Mouse (Mus musculus): ENCODE results near the gene Cul4a.

The Cul4a gene

GRCm38 (mm10) chr8:13132220-13132619, 26.8 kb downstream of the Cul4a start:
- peak; percentile 30 for DNase-seq (ENCODE audit: low read depth, low spot score)

DNA sequence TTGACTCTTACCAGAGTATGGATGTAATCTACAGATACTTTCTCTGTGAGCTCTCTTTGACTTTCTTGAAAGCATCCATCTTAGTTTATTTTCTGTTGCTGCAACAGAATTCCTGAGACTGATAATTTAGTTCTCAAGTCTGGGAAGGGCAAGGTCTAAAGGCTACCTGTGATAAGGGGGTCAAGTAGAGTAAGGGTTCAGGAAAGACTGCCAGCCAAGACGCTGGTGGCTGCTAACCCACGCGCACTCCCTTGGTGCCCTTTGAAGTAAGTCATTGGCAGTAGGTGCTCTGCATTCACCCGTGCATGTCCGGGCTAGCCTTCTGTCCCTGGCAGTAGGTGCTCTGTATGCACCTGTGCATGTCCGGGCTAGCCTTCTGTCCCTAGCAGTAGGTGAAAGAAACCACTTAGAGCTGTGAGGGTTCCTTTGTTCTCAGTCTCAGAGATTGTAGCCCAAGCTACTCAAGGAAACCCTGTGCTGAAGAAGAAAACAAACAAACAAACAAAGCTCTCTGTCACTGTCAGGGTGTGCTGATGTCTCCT, 34.3 kb downstream of the Cul4a start:
- no peak for DNase-seq (ENCODE audit: low read depth, low spot score)

DNA sequence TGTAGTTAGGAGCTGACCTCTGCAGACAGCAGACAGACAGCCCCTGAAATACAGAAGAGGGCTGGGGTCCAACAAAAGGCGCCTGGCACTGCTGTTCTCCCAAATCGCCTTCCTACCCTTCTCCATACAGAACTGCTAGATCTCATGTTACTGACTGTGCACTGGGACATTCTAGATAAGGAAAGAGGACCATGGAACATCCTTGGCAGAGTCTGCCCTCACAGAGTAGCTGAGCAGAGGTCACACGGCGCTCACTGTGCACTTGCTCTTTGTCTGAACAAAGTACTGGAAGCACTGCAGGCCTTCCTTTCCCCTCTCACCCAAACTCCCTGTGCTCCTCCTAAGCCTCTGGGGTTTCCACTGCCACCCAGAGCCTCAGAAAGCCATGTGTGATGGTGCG, 36.3 kb downstream of the Cul4a start:
- DNase-seq (ENCODE audit: low read depth, low spot score) = no peak

DNA sequence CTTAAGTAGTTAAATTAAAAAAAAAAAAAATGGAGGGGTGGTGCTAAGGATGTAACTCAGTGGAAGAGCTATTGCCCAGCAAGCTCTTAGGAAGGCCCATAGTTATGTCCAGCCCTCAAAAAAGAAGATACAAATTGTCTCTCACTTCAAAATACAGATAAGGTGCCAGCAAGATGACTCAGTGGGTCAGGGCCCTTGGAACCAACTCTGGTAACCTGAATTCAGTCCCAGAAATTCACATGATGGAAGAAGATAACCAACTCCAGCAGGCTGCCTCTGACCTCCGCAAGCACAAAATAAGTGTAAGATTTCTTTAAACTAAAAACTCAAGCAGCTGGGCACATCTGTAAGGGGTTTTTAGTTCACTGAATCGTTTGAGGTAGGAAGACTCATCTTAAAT, 43.1 kb downstream of the Cul4a start:
- no peak for DNase-seq (ENCODE audit: low read depth, low spot score)

- DNase-seq (ENCODE audit: low read depth, low spot score) = no peak
Observed at GRCm38 (mm10) chr8:13149287-13149686, 43.9 kb downstream of the Cul4a start.

- DNase-seq (ENCODE audit: low read depth, low spot score) = no peak
Observed at GRCm38 (mm10) chr8:13149866-13150265, 44.4 kb downstream of the Cul4a start.

GRCm38 (mm10) chr8:13150929-13151328, 45.5 kb downstream of the Cul4a start:
- DNase-seq (ENCODE audit: low read depth, low spot score) = no peak

DNA sequence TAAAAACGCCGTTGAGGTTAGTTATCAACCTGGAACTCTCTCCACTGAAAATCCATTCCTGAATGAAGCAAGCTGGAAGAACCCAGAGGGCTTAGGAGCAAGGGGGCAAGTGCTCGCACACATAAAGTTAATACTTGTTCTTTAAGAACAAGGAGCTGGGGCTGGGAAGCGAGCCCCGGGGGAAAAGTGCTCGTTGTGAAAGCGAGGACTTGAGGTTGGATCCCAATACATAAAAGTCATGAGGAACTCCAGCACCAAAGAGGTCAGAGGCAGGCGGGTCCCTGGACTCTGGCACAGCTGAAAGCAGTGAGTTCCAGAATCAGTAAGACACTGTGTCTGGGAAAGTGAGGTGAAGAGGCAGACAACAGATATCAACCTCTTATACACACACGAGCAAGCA, 48.7 kb downstream of the Cul4a start:
- no peak for DNase-seq (ENCODE audit: low read depth, low spot score)

DNA sequence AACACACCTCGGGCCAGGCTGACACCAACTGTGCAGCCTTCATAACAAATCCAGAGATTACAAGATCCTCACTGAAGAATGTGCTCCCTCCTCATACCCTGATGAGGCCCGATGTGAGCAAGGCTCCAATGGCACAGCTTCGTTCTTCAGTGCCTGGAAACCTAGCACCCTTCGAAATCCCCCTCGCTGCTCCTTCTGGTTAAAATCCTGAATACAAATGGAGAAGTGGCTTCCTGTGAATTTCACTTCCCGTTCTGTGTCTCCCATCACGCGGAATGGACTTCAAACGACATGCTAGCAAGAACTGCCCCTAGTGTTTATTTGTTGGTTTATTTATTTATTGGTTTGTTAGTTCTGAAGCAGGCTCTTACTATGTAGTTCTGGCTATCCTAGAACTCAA, 49.9 kb downstream of the Cul4a start:
- no peak for DNase-seq (ENCODE audit: low read depth, low spot score)

- no peak for DNase-seq (ENCODE audit: low read depth, low spot score)
Observed at GRCm38 (mm10) chr8:13156327-13157097, 51.1 kb downstream of the Cul4a start.

- peak; percentile 98 for DNase-seq (ENCODE audit: low read depth, low spot score)
Observed at GRCm38 (mm10) chr8:13158718-13159376, 53.4 kb downstream of the Cul4a start, which contains the start of gene Lamp1. TSS of gene Lamp1 (plus strand) at chr8:13159161.

GRCm38 (mm10) chr8:13159377-13159881, 54.0 kb downstream of the Cul4a start:
- DNase-seq (ENCODE audit: low read depth, low spot score) = no peak

GRCm38 (mm10) chr8:13160691-13161090, 55.3 kb downstream of the Cul4a start:
- no peak for DNase-seq (ENCODE audit: low read depth, low spot score)

DNA sequence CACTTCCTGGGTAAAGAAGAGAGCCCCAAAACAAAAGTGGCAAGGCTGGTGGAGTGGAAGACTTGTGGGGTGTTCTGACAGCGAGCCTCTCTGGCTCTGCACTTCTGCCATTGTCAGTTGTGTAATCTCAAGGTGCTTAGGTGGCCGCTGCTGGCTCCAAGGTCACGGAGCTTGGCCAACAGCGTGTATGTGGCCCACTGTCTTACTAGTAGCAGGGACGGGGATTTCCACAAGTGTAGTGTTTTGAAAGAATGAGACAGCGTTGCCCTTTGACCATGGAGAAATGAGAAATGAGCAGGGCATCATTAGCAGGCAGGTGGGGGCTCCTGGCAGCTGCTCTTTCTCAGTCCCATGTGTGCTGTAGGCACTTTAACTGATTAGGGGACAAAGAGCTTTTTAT, 56.7 kb downstream of the Cul4a start:
- no peak for DNase-seq (ENCODE audit: low read depth, low spot score)

- no peak for DNase-seq (ENCODE audit: low read depth, low spot score)
Observed at GRCm38 (mm10) chr8:13163563-13163962, 58.1 kb downstream of the Cul4a start.

GRCm38 (mm10) chr8:13164361-13164760, 58.9 kb downstream of the Cul4a start:
- no peak for DNase-seq (ENCODE audit: low read depth, low spot score)

- DNase-seq (ENCODE audit: low read depth, low spot score) = no peak
Observed at GRCm38 (mm10) chr8:13170510-13170909, 65.1 kb downstream of the Cul4a start.

DNA sequence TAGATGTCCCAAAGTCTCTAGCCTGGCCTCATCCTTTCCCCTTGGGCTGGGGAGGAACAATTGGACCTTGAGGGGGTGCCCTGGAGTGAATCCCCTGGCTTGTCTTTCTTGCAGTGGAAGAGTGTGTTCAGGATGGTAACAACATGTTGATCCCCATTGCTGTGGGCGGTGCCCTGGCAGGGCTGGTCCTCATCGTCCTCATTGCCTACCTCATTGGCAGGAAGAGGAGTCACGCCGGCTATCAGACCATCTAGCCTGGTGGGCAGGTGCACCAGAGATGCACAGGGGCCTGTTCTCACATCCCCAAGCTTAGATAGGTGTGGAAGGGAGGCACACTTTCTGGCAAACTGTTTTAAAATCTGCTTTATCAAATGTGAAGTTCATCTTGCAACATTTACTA, 68.9 kb downstream of the Cul4a start:
- no peak for DNase-seq (ENCODE audit: low read depth, low spot score)

GRCm38 (mm10) chr8:13174811-13175210, 69.4 kb downstream of the Cul4a start:
- DNase-seq (ENCODE audit: low read depth, low spot score) = no peak

DNA sequence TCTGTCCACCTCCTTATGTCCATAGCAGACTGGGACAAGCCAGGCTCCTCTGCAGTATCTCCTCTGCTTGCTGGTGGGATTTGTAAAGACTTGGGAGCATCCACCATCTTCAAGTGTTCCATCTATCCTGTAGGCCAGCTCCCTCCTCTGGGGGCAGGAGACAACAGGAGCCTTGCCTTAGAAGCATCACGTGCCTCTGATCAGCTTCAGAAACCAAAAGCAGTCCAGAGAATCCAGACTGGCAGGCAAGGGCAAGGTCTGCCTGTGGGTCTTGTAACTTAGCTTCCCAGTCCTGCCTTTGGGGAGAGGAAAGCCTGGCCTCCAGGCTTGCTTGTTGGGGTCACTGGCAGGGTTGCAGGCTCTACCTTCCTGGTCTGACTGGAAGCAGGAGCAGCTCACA, 70.2 kb downstream of the Cul4a start:
- DNase-seq (ENCODE audit: low read depth, low spot score) = no peak

DNA sequence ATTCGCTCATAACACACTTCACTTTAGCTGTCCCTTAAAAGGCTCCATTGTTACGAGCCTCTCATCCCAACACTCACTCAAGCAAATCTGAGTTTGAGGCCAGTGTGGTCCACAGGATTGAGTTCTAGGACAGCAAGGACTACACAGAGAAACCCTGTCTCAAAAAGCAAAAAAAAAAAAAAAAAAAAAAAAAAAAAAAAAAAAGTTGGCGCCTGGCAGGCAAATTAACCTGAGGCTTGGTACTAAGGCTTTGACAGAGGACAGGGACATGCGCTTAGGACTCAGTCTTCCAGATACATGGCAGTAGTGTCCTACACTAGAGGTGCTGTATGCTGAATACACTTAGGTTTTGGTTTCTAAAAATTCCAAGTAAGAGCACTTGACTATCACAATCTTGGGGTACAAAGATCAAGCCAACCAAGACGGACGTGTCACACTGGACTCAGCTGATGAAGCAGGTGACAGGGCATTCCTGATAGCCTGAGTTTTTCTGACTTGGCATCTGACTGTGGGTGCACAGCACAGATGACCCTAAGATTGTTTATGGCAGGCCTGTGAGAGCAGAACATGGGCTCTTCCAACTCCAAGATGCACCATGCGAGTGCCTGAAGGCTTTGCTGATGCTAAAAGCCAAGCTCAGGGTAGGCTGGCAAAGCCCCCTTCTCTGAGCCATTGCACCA, 71.9 kb downstream of the Cul4a start:
- no peak for DNase-seq (ENCODE audit: low read depth, low spot score)

DNA sequence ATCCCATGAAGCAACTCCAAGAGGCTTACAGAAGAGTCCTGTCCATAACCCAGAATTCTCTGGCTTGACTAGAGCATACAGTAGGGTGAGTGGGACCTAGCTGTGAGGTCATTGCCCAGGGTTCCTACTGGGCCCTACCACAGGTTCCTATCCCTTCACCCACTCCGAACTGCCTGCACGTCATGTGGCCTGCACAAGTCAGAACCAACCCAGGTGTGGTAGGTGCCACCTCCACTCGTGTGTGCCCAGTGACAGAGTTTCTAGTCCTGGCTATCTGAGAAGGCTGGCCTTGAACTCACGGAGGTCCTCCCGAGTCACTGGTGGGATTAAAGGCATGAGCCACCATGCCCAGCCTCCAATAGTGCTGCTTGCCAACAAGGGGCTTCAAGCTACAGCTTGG, 72.7 kb downstream of the Cul4a start:
- DNase-seq (ENCODE audit: low read depth, low spot score) = no peak
